Mouse (Mus musculus): ENCODE measurements around the gene Sbno2. TPM values are rescaled to one million over a fixed set of nuclear protein-coding genes. Genes with fewer than 3 reads are reported as not detected.
"Not testable (repeated sequence)": the region's sequence is repeated elsewhere in the genome, so short reads cannot be mapped to it uniquely, and the experiment has no call there.

The Sbno2 gene
- total RNA-seq, 2 experiments from 2014 or later: 16.9 to 19.1 TPM

GRCm38 (mm10) chr10:80063877-80064650 is 41.3 kb downstream of the Sbno2 start:
- peak; percentile 26; the same call in 1 of the 2 replicates for ATAC-seq (replicated peaks; ENCODE audit: poor library complexity)

GRCm38 (mm10) chr10:80063104-80063503 is 42.3 kb downstream of the Sbno2 start:
- no peak for ATAC-seq (replicated peaks; ENCODE audit: poor library complexity)

GRCm38 (mm10) chr10:80057683-80058326 is 47.6 kb downstream of the Sbno2 start:
- ATAC-seq (replicated peaks; ENCODE audit: poor library complexity): no peak

GRCm38 (mm10) chr10:80056976-80057682 is 48.2 kb downstream of the Sbno2 start:
- ATAC-seq (replicated peaks; ENCODE audit: poor library complexity): no peak

GRCm38 (mm10) chr10:80056506-80056905 is 48.9 kb downstream of the Sbno2 start:
- ATAC-seq (replicated peaks; ENCODE audit: poor library complexity): no peak

DNA sequence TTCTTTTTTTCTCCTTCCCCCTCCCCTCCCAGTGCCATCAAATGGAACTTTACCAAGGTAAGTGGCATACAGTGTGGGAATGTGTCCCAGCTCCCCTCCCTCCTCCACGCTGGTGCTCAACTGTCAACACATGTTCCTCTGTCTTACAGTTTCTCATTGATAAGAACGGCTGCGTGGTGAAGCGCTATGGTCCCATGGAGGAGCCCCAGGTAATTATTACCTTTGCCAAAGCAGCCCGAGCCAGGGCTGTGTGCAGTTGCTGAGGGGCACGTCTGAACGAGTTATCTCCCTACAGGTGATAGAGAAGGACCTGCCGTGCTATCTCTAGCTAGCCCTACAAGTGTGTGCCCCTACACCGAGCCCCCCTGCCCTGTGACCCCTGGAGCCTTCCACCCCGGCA is 49.5 kb downstream of the Sbno2 start:
- no peak for ATAC-seq (replicated peaks; ENCODE audit: poor library complexity)

DNA sequence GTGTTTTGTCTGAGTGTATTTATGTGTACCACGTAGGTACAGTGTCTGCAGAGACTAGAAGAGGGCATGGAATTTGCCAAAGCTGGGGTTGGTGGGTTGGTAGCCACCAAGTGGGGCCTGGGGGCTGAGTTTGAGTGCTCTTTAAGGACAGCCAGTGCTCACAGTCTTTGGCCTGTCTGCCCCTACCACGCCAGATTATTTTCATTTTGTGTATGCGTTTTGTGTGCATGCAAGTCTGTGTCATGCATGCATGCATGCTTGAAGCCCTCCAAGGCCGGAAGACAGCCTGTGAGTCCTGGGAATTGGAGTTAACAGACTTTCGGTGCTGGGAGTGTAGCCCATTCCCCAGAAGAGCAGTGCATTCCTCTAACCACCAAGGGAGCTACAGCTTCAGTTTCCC is 50.0 kb downstream of the Sbno2 start:
- ATAC-seq (replicated peaks; ENCODE audit: poor library complexity): no peak

DNA sequence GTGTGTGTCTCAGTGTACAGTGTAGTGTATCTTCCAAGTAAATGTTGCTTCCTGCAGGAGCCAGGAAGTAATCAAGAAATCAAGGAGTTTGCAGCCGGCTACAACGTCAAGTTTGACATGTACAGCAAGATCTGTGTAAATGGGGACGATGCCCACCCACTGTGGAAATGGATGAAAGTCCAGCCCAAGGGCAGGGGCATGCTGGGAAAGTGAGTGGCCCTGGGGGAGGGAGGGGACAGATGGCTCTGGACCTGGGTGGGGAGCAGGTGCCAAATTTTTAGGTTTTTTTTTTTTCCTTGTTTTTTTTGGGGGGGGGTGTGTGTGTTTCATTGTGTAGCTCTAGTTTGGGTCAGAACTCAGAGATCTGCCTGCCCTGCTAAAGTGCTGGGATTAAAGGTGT is 50.5 kb downstream of the Sbno2 start:
- ATAC-seq (replicated peaks; ENCODE audit: poor library complexity): not testable (repeated sequence)

DNA sequence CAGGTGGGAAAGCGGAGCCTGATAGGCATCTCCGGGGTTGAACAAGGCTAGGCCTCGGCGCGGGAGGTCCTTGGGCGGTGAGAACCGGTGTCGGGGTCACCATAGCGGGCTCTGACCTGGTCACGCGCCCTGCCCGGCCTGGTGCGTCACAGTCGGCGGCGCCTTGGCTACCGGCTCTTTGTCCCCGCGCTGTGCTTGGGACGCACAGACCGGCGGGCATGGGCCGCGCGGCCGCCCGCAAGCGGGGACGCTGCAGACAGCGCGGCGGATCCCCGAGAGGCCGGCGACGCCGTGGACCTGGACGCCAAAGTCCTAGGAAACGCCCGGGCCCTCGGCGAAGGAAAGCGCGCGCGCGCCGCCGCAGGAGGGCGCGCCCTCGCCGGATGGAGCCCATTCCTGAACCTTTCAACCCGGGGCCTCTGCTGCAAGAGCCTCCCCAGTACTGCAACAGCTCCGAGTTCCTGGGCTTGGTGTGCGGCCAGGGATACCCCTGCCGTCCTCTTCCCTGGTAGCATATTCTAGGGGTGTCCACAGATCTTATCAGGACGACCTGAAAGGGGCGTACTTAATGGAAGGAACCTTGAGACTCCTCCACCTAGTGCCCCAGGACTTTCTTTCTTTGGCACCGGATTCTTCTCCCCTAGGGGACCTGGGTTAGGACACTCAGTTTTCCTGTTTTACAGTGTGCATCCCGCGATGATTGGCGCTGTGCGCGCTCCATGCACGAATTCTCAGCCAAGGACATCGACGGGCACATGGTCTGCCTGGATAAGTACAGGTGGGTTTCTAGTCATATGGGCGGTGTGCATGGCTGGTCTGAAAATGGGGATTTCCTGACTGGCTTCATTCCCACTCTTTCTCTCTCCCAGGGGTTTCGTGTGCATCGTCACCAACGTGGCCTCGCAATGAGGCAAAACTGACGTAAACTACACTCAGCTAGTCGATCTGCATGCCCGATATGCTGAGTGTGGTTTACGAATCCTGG is 51.2 kb downstream of the Sbno2 start:
- ATAC-seq (replicated peaks; ENCODE audit: poor library complexity): peak; percentile 12

DNA sequence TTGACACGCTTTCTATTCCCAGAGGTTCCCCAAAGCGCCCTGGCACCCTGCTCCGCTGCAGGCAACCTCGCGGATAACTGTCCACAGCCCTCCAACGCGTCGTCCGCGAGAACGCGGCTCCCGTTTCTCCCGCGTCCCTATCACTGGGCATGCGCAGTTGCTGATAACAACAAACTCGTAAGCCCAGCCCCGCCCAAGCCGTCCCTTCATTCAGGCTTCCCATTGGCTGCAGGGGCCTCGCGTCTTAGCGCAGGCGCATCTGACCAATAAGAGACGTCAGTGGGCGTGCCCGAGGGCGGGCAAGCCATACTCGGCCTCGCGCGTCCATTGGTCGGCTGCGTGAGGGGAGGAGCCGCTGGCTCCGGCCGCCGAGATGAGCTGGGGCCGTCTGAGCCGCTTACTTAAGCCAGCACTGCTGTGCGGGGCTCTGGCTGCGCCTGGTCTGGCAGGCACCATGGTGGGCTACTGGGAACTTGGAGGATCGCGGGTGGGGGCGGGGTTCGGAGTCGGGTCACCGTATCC is 52.1 kb downstream of the Sbno2 start:
- peak; percentile 86 for ATAC-seq (replicated peaks; ENCODE audit: poor library complexity)

DNA sequence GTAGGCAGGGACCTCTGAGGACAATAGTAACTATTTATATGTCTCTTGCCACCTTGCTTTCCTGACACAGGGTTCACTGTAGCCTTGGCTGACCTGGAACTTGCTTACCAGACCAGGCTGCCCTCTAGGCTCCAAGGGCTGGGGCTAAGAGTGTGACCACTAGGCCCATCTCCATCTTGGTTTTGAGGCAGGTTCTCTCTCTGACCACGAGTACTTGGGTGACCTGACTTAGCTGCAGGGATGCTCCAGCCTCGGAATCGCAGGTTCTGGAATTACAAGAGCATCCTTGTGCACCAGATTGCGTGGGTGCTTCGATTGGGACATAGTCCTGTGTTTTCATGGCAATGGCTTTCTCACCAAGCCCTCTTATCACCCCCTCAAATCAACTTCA is 53.0 kb downstream of the Sbno2 start:
- ATAC-seq (replicated peaks; ENCODE audit: poor library complexity): no peak

DNA sequence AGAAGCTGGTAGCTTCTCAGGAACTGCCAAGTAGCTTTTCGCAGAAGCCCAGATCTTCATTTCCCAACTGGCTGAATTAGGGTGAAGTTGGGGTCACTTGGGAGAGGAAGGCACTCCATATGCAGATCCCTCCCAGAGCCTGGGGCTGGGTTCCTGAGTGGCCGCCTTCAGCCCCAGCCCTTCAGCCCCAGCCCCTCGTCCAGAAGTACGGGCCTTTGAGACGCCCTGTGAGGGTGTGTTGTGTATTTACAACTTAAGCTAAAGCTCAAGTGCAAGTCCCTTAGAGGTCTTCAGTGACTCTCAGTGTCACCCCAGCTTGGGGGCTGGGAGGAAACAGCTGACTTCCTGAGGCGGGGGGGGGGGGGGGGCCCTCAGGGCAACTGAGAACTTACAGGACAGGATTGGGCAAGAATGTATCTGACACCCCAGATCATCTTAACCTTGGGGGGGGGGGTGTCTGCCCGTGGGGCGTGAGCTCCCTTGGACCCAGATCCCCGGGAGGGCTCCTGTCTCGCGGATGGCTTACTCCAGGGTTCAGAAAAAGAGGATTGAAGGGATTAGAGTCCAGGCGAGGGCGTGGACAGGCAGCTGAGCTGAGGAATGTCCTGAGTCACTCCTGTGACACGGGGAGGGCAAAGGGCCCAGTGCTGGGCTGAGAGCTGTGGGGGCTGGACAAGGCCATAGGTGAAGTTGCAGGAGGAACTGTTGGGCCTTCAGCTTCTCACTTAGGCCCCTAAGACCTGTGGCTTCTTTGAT is 53.6 kb downstream of the Sbno2 start:
- ATAC-seq (replicated peaks; ENCODE audit: poor library complexity): 0 out of 2 replicates have a peak, but pooled peaks have one; percentile 2

DNA sequence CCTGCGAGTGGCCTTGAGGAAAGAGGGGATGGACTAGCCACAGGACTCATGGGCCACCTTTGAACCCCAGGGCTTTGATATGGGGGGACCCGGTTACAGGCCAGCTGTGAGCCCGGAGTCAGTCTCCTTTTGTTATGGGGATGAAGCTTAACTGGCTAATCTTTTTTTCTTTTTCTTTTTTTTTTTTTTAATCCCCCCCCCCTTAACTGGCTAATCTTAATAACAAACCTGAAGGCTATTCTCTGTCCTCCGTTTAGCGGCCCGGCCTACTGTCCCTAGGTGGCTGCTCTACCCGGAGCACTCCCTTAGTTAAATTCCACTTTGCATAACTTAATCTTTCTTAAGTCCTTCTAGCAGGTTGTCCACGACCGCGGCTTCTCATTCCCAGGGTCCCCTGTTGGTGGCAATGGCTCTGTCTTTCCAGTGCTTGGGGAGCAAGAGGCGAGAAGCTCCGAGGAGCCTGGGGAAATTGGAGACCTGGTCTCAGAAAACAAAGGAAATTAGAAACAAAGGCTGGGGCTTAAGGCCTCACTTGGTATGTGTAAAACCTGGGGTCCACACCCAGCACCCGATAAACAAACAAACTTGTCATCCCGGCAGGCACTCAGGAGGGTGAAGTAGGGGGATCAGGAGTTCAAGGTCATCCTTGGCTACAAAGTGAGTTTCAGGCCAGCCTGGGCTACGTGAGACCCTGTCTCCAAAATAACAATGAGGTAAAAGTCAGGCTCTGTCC is 54.3 kb downstream of the Sbno2 start:
- no peak for ATAC-seq (replicated peaks; ENCODE audit: poor library complexity)

GRCm38 (mm10) chr10:80050244-80050643 is 55.1 kb downstream of the Sbno2 start:
- ATAC-seq (replicated peaks; ENCODE audit: poor library complexity): no peak

- no peak for ATAC-seq (replicated peaks; ENCODE audit: poor library complexity)
These were observed 56.5 kb downstream of the Sbno2 start for GRCm38 (mm10) chr10:80048834-80049233.

- ATAC-seq (replicated peaks; ENCODE audit: poor library complexity): no peak
These were observed 57.0 kb downstream of the Sbno2 start for GRCm38 (mm10) chr10:80048396-80048795.

DNA sequence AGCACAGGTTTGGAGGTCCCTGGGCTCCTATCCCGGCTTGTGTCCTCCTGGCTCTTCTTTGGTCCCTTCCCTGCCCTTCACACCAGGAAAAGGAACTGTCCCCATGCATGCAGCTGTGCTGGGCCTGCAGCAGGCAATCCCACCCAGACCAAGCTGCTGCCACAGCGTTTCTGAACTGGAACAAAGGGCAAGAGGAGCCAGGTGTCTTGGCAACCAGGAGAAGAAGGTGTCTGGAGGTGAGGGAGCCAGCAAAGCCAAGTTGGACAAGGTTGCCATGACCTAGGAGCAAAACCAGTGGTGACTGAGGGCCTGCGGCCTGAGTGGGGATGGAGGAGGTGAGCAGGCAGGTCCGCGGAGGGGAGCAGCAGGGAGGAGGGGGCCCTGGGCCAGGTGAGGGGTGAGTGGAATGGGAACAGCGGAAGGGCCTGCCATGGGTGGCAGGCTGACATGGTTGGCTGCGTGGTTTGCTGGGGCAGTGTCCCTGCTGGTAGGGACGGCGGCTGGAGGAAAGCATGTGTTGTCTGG is 58.3 kb downstream of the Sbno2 start, which contains the start of gene Gpx4:
Gene Gpx4 (plus strand): TSS at position 126 of the 525 bp plus-strand sequence.
- no peak for ATAC-seq (replicated peaks; ENCODE audit: poor library complexity)

DNA sequence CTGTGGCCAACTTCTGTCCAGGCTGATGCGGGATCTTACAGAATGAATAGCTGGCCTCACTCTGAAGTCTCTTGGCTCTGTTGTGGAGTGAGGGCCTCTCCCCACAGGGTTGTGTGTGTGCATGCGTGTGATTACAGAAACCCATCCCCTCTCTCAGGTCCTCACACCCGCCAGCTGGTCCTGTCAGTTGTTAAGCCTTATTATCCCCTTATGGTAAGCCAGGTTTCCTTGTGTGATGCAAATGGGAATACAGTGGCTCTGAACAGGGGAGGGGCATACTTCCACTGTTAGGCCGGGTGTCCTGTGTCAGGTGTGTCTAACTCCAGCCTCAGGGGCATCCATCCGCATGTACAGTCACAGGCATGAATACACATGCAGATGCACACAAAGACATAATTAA is 59.6 kb downstream of the Sbno2 start:
- no peak for ATAC-seq (replicated peaks; ENCODE audit: poor library complexity)

- ATAC-seq (replicated peaks; ENCODE audit: poor library complexity): not testable (repeated sequence)
These were observed 60.0 kb downstream of the Sbno2 start for GRCm38 (mm10) chr10:80045364-80045763.
